Mouse (Mus musculus) bone marrow macrophage, adult 2 months (primary cell): ENCODE measurements around the gene Iqcg. TPM values are rescaled to one million over a fixed set of nuclear protein-coding genes. Genes with fewer than 3 reads are reported as not detected.

Source experiments
- H3K27ac ChIP-seq: 2 replicates; pipeline ENCODE4 v1.5.1; 2012; ENCODE audit warnings: low read depth, low read length; ENCODE audit not compliant: insufficient read depth
- H3K4me1 ChIP-seq: 2 replicates; pipeline ENCODE4 v1.6.1; 2012; ENCODE audit warnings: low read length; ENCODE audit not compliant: control insufficient read depth, insufficient read depth
- H3K4me3 ChIP-seq: 2 replicates; pipeline ENCODE4 v1.5.1; 2012; ENCODE audit warnings: mild to moderate bottlenecking, low read length, moderate library complexity; ENCODE audit not compliant: insufficient read depth
- CTCF ChIP-seq: IDR thresholded peaks from 2 replicates; pipeline ENCODE4 v1.5.1; 2012; ENCODE audit warnings: low read depth, mild to moderate bottlenecking, low read length, moderate library complexity
- POLR2A ChIP-seq: IDR thresholded peaks from 2 replicates; pipeline ENCODE4 v1.6.1; 2012; ENCODE audit warnings: mild to moderate bottlenecking, low read depth, low read length, borderline replicate concordance
- polyA plus RNA-seq: library from polyadenylated mRNA; stranded (reverse); fragments of >200 nt; gene quantifications from 2 replicates; pipeline ENCODE4 v1.2.4, GENCODE M21; 2012; ENCODE audit not compliant: missing spikeins, insufficient read depth, insufficient read length

The Iqcg gene
- polyA plus RNA-seq, 1 experiment, result 0.86 TPM

DNA sequence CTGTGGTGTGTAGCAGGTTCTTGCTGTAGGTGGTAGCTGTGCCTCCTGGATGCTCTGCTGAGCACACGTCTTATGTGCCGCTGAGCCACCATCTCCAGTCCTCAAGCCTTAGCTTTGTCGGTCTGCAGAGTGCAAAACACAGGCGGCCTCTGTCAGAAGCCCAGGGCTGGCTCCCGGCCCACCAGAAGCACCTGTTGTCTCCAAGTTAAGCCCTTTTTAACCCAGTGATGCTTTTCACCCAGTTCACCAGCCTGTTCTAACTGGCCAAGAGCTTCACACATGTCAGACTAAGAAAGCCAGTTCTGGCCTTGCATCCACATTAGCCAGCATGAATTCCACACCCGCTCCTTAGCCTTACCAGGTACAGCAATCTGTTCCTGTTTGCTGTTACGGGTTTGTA lies 49.1 kb downstream of the Iqcg start:
- no peak overlapping the region for H3K4me3 ChIP-seq
- TF ChIP-seq CTCF (no peak), POLR2A (no peak)
- no peak overlapping the region for H3K27ac ChIP-seq
- H3K4me1 ChIP-seq, result peaks cover 9% of the 10 kb centered on the region

DNA sequence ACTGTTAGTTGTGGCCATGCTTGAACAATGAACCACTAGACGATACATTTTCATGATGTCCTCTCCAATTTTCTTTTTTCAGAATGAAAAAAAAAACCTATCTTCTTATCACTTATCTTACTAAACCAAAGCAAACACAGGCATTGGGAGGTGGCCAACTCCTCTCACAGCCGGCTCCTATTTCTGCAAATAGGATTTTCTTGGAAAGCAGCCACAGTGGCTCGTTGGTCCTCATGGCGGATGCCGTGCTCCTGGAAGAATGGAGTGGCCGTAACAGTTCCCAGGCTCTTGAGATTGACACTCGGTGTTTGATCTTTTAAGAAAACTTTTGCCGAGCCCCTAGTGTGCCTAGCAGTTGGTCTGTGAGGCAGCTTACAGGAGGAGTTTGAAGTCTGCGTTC lies 50.8 kb downstream of the Iqcg start:
- no peak overlapping the region for H3K4me3 ChIP-seq
- no peak overlapping the region for H3K27ac ChIP-seq
- TF ChIP-seq CTCF (no peak), POLR2A (no peak)
- peaks cover 9% of the 10 kb centered on the region for H3K4me1 ChIP-seq

DNA sequence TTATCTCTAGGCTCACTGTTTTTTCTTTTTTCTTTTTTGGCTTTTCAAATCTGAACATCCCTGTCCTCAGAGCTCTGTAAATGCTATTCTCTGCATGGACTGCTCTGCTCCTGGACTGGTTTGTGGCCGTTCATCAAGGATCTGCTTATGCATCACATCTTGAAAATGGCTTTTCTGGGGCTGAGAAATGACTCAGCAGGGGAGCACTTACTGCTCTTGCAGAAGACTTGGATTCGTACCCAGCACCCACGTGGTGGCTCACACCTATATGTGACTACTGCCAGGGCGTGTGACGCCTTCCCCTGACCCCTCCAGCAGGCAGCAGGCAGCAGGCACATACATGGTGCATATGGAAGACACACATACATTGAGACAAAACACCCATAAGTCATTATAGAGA lies 63.9 kb downstream of the Iqcg start:
- no peak for TF ChIP-seq POLR2A
- TF ChIP-seq CTCF, result no peak
- Histone ChIP-seq H3K27ac (no peak overlapping the region), H3K4me1 (no peaks in the 10 kb centered on the region), H3K4me3 (no peak overlapping the region)

DNA sequence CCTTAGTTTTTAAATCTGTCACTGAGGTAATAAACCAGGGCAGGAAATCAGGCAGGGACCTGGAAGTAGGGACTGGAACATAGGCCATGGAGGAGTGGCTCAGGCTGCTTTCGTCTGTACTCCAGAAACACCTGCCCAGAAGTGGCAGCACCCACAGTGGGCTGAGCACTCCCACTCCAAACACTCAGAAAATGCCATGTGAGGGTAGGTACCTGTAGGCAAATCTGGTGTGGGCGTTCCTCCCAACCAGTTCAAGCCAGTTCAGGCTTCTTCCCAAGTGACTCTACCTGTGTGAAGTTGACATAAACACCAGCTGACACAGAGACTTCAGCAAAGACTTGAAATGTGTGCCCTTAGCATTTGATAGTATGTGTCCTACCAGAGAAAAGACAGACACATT lies 71.4 kb downstream of the Iqcg start:
- Histone ChIP-seq H3K27ac (no peak overlapping the region), H3K4me1 (no peaks in the 10 kb centered on the region), H3K4me3 (no peak overlapping the region)
- TF ChIP-seq CTCF (no peak), POLR2A (no peak)

DNA sequence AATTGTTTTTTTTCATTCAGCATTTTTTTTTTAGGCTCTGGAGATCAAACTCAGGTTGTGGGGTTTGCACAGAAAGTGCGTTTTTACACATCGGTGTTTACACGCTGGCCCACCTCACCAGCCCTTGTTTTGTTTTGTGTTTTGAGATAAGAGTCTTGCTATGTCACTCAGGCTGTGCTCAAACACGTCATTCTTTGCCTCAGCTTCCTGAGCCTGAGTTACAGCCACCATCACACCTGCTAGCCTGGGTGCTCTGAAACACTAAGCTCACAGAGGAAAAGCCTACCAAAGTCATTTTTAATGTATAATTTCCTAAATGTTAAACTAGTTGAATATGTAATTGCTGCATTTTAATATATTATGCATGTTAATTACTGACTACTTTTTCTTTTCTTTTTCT lies 74.6 kb downstream of the Iqcg start:
- Histone ChIP-seq H3K4me1 (peaks cover 11% of the 10 kb centered on the region), H3K27ac (no peak overlapping the region), H3K4me3 (no peak overlapping the region)
- no peak for TF ChIP-seq POLR2A
- TF ChIP-seq CTCF, result no peak

DNA sequence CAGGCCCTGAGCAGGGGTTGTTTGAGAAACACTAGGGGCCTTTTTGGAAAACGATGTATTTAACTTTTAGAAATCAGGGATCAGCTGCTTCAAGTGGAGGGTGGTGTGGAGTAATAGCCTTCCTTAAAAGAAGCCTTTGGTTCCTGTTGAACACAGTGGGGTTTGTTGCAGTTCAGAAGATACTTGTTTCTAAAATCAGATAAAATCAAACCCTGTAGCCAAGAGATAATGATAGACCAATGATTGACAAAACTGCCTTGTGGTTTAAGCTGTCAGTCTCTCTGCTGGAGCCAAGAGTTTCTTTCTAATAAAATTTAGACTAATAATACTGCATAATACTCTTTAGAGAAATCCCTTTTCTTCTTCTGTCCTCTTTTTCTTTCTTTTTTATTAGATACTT lies 75.8 kb downstream of the Iqcg start:
- Histone ChIP-seq H3K4me3 (no peak overlapping the region), H3K27ac (no peak overlapping the region), H3K4me1 (peaks cover 11% of the 10 kb centered on the region)
- TF ChIP-seq CTCF, result no peak
- TF ChIP-seq POLR2A, result no peak

DNA sequence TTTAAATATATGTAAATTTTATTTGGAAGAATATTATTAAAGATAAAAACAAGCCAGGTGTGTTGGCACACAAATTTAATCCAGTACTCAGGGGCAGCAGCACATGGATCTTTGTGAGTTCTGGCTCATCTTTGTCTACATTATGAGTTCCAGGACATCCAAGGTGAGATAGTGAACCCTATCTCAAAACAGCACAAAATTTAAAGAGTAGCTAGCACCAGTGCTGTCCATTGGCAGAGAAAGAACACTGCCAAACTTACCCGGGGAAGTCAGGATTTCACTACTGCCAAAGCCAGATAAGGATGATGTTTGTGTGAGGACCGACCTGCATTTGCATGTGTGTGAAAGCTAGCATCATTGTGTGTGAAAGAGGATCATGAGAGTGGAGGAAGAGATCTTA lies 83.0 kb downstream of the Iqcg start:
- peaks cover 16% of the 10 kb centered on the region for H3K4me1 ChIP-seq
- H3K4me3 ChIP-seq, result no peak overlapping the region
- no peak overlapping the region for H3K27ac ChIP-seq
- TF ChIP-seq CTCF, result no peak
- no peak for TF ChIP-seq POLR2A

DNA sequence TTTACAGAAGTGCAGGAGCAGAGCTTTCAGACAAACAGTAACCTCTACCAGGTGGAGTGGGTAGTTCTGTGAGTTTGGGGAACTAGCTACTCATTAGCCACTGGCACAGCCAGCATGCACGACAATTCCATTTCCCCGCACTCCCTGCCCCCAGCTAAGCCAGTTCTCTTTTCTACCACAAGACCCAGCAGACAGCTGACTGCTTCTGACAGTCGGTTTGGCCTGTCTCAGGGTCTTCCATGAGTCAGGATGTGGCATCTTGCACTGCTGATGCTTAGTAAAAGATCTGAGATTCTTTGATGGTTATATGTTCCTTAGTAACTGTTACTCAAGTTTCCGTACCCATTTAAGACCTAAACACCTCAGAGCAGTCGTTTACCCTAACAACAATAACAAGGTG lies 83.5 kb downstream of the Iqcg start:
- Histone ChIP-seq H3K4me3 (no peak overlapping the region), H3K27ac (no peak overlapping the region), H3K4me1 (peaks cover 11% of the 10 kb centered on the region)
- no peak for TF ChIP-seq CTCF
- TF ChIP-seq POLR2A, result no peak

Other genes starting within 250 kb of the Iqcg start
- gene Smbd1, start 245.7 kb downstream of the Iqcg start, polyA plus RNA-seq, result not detected in 2 replicates
- 33.0 and 34.7 TPM in 2 replicates for gene Fyttd1, start 178.7 kb downstream of the Iqcg start, polyA plus RNA-seq
- gene Rubcn, start 178.5 kb downstream of the Iqcg start, polyA plus RNA-seq, result 35.4 and 39.7 TPM in 2 replicates
- 29.1 and 32.7 TPM in 2 replicates for gene Lrch3, start 142.1 kb downstream of the Iqcg start, polyA plus RNA-seq
- 1,252 and 1,407 TPM in 2 replicates for gene Rpl35a, start 235 bp upstream of the Iqcg start, polyA plus RNA-seq
- 4.4 and 4.6 TPM in 2 replicates for gene Lmln, start 6.3 kb upstream of the Iqcg start, polyA plus RNA-seq
- gene Osbpl11, start 128.9 kb upstream of the Iqcg start, polyA plus RNA-seq, result 44.6 and 49.1 TPM in 2 replicates
- gene Snx4, start 195.2 kb upstream of the Iqcg start, polyA plus RNA-seq, result 63.4 and 65.9 TPM in 2 replicates